Mouse (Mus musculus) inflammation-experienced regulatory T-cells, adult 6 months (primary cell): ENCODE data around the gene Tfb2m. TPM values are rescaled to one million over a fixed set of nuclear protein-coding genes. Genes with fewer than 3 reads are reported as not detected.
A peak's percentile ranks its signal among the peaks of the same experiment; 100 is the strongest.

Source experiments
- ATAC-seq: one replicate; pipeline ENCODE4 v1.8.0; 2017
- polyA plus RNA-seq, 3 experiments: library from polyadenylated mRNA; unstranded; fragments of 100-300 nt; shearing (Covaris generic); gene quantifications; one replicate each; pipeline ENCODE4 v1.2.1; 2017

Gene Tfb2m
- polyA plus RNA-seq, 3 experiments from 2014 or later: 23.8 to 31.8 (median 27.3) TPM

DNA sequence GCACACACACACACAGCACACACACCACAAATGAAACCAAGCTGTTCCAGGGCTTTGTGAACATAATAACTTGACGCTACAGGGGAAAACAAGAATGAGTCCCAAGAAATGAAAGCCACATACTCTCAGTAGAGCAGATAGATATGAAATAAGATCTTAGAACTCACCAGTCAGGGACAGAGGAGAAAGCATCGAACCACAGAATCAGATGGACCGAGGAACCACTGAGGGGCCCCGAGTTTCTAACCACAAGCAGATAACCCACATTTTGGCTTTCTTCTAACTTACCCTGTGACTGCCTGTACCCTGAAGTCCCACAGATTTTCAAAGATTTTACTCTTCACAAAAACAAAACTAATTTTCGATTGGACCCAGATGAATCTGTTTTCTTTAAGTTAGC is 53.2 kb downstream of the Tfb2m start:
- peak; percentile 48 for ATAC-seq

DNA sequence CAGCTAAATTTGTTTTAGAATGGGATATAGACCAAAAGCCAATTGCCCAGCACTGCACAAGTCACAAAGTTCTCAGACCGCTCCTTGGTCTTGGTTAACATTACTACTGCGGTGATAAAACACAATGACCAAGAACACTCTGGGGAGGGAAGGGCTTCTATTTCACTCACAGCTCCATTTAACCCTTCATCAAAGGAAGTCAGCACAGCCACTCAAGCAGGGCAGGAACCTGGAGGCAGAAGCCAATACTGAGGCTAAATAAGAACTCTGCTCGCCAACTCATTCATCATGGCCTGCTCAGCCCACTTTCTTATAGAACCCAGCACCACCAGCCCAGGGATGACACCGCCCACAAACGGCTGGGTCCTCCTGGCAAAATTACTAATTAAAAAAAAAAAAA is 57.5 kb downstream of the Tfb2m start:
- ATAC-seq: no peak

DNA sequence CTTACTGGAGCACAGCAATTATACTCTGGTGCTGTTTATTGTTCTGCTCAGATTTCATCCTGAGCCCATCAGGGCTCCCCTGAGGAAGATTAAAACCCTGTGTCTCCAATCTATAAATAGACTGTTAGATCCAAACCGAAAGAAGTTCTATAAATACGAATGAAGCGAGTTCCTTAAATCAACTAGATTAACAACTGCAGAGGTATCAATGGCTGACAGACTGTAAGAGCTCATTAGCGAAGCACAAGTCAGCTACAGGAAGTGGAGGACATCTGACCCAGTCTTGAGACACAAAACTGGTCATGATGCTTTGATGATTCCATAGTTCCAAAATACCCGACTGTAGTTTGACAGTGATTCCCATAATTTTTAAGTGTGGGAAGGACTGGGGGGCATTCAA is 58.1 kb downstream of the Tfb2m start:
- ATAC-seq: no peak

DNA sequence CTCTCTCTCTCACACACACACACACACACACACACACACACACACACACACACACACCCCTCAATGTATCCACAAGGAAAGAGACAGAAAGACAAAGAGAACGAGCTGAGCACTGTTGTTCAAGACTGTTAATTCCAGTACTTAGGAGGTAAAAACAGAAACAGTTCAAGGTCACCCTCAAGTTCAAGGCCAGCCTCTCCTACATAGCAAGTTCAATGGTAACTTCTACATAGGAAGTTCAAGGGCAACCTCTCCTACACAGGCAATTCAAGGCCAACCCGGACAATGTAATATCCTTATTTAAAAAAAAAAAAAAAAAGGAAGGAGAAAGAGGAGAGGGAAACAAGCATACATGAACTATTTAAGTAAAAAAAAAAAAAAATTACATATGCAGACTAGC is 58.8 kb downstream of the Tfb2m start:
- ATAC-seq: no peak

DNA sequence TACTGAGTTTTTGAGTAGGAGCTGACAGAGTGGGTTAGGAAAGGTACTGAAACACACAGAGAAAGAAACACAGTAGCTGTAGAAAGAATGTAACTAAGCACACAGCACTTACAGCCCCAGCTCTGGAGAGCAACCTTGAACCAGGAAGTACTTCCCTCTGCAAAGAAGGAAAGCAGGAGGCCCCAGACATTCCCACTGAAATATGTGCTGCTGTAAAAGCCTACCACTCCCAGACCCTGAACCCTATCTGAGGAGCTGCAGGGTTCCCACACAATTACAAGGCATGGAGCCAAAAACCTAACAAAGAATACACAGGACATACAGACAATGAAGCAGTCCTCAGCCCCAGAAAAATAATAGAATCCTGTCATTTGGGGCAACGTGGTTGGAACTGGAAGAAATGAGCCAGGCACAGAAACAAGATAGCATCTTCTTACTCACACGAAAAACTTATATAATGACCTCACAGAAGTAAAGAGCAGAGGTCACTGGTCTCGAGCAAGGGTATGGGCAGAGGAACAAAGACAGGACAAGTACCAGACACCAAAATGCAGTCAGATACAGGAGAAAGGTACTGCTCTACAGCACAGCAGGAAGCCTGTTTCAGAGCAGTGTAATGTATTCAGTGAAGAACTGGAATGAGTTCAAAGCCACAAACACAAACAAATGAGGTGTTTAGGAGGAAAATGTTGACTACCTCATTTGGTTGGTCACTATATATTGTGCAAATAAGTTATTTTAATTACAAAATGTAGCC is 60.1 kb downstream of the Tfb2m start:
- no peak for ATAC-seq

DNA sequence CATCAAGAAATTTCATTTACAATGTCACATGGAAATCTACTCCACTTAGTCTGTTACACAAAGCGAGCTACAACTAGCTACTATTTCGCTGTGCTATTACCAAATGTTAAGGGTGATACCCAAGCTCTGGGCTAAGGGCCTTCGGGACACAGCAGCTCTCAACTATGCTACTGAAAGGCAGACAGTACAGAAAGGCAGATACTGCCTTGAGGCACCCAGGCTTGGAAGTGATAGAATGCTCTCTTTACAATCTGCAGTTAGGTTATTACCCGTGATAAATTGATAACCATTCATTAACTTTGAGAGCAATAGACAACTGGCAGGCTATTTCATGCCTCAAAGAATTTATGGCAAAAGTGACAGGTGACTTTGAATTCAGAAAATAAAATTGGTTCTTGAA is 65.2 kb downstream of the Tfb2m start:
- ATAC-seq: no peak

Other genes with a start within 250 kb of the Tfb2m start
- 10 to 100 TPM; 17.9 to 46.5 (median 40.8) TPM for gene Smyd3, start 28.2 kb downstream of the Tfb2m start, polyA plus RNA-seq
- gene Cnst, start 103 bp upstream of the Tfb2m start, polyA plus RNA-seq: 10 to 100 TPM; 10.6 to 16.1 (median 16.0) TPM
- gene Sccpdh, start 121.9 kb upstream of the Tfb2m start, polyA plus RNA-seq: 10 to 100 TPM in 2 of 3 experiments, 1 to 10 TPM in 1; 3.8 to 19.0 (median 14.8) TPM
- gene Kif28, start 199.0 kb upstream of the Tfb2m start, polyA plus RNA-seq: not detected